In genomic region chr9:98280162-98280561, GRCm38 (mm10) we compare ENCODE assay signal across 24 mouse cellular contexts. TPM values are rescaled to one million over a fixed set of nuclear protein-coding genes. Genes with fewer than 3 reads are reported as not detected.
DNase-seq lines count a peak whose midpoint lies in the region; ATAC-seq and TF ChIP-seq lines count a peak whose summit lies in the region.
"Had no signal": no experiment of that assay in that cellular context is flagged by ENCODE, and none has a peak within 500 bp of the region (broad histone marks: within the 10 kb centered on the region; RNA-seq: fewer than 3 reads in every experiment).

No protein-coding gene starts in this region.

- no peak for DNase-seq in midbrain, embryonic 10.5 days (ENCODE audit: low spot score)
- peak; percentile 95 for DNase-seq in liver, adult 2 months (ENCODE audit: extremely low read depth, low read depth, low spot score)
- DNase-seq in liver, embryonic 14.5 days (ENCODE audit: low read depth in 3 of 3, low spot score in 3 of 3), result peak in 1 of 3 experiments; percentile 7
- DNase-seq in retina, postnatal 1 day, result no peak
- no peak for DNase-seq in forebrain, embryonic 10.5 days (ENCODE audit: extremely low spot score, low spot score)
- no peak for DNase-seq in cerebellum, adult 9-11 months
- DNase-seq: adrenal gland, postnatal 14 days; cerebellum, adult 11-12 months; cerebellum, adult 9-10 months; cerebellum, postnatal 36 days; forebrain, postnatal 0 days; gastrocnemius, adult 2 months; gastrocnemius, postnatal 25 days; heart, postnatal 4 days had no signal

- no peaks in the 10 kb centered on the region for H3K36me3 ChIP-seq in midbrain, embryonic 10.5 days
- H3K36me3 ChIP-seq in midbrain, embryonic 16.5 days (ENCODE audit: control insufficient read depth, insufficient read depth, low read length), result no peaks in the 10 kb centered on the region
- H3K36me3 ChIP-seq in intestine, embryonic 16.5 days (ENCODE audit: control insufficient read depth, insufficient read depth, low read length), result no peaks in the 10 kb centered on the region
- H3K36me3 ChIP-seq in liver, adult 2 months (ENCODE audit: control insufficient read depth, insufficient read depth, low read length), result no peaks in the 10 kb centered on the region
- H3K36me3 ChIP-seq in liver, embryonic 14.5 days (replicated peaks; ENCODE audit: control insufficient read depth, insufficient read depth, low read depth), result no peaks in the 10 kb centered on the region
- no peaks in the 10 kb centered on the region for H3K36me3 ChIP-seq in forebrain, embryonic 10.5 days (replicated peaks)
- H3K36me3 ChIP-seq: embryonic facial prominence, embryonic 12.5 days; heart, embryonic 12.5 days; hindbrain, embryonic 12.5 days had no signal

- no peak for ATAC-seq in midbrain, embryonic 16.5 days
- peak; percentile 62 for ATAC-seq in intestine, embryonic 16.5 days
- ATAC-seq in liver, embryonic 14.5 days (ENCODE audit: insufficient read depth), result peak; percentile 61
- ATAC-seq: activated CD4-positive, CD25-positive, alpha-beta regulatory T cell, adult 4 months; forebrain, embryonic 13.5 days; forebrain, postnatal 0 days; hindbrain, embryonic 16.5 days; Patski had no signal

- H3K9me3 ChIP-seq in midbrain, embryonic 10.5 days (replicated peaks), result no peaks in the 10 kb centered on the region
- H3K9me3 ChIP-seq in midbrain, embryonic 16.5 days (replicated peaks; ENCODE audit: control insufficient read depth, low read length, poor library complexity, severe bottlenecking), result no peaks in the 10 kb centered on the region
- no peaks in the 10 kb centered on the region for H3K9me3 ChIP-seq in intestine, embryonic 16.5 days (ENCODE audit: control insufficient read depth, low read length)
- no peaks in the 10 kb centered on the region for H3K9me3 ChIP-seq in liver, embryonic 14.5 days (ENCODE audit: control insufficient read depth, low read length)
- H3K9me3 ChIP-seq in forebrain, embryonic 10.5 days, result no peaks in the 10 kb centered on the region
- H3K9me3 ChIP-seq: embryonic facial prominence, embryonic 12.5 days; forebrain, embryonic 13.5 days; heart, embryonic 12.5 days; hindbrain, embryonic 12.5 days had no signal

- no peak overlapping the region for H3K4me2 ChIP-seq in midbrain, embryonic 16.5 days (ENCODE audit: low read length)
- H3K4me2 ChIP-seq in intestine, embryonic 16.5 days (ENCODE audit: low read depth, low read length), result no peak overlapping the region
- H3K4me2 ChIP-seq in liver, embryonic 14.5 days (ENCODE audit: low read depth), result no peak overlapping the region
- H3K4me2 ChIP-seq: embryonic facial prominence, embryonic 12.5 days; forebrain, embryonic 13.5 days; heart, embryonic 12.5 days; hindbrain, embryonic 12.5 days had no signal

- no peak for TF ChIP-seq EP300 in liver, embryonic 14.5 days (IDR thresholded peaks at IDR 0.05; ENCODE audit: low read depth)

- 0 out of 2 replicates have a peak overlapping the region, but pooled peaks have one; percentile 4 for H3K27ac ChIP-seq in midbrain, embryonic 10.5 days (replicated peaks)
- H3K27ac ChIP-seq in midbrain, embryonic 16.5 days (ENCODE audit: low read length), result no peak overlapping the region
- no peak overlapping the region for H3K27ac ChIP-seq in intestine, embryonic 16.5 days (ENCODE audit: low read length)
- peak overlapping the region; percentile 26 for H3K27ac ChIP-seq in liver, adult 2 months (replicated peaks; ENCODE audit: insufficient read depth, low read depth, low read length)
- H3K27ac ChIP-seq in liver, embryonic 14.5 days, result no peak overlapping the region
- H3K27ac ChIP-seq in forebrain, embryonic 10.5 days, result no peak overlapping the region
- H3K27ac ChIP-seq: embryonic facial prominence, embryonic 12.5 days; forebrain, embryonic 13.5 days; gastrocnemius, adult 2 months; hindbrain, embryonic 12.5 days had no signal

- no peak overlapping the region for H3K9ac ChIP-seq in midbrain, embryonic 16.5 days (ENCODE audit: low read depth, low read length)
- H3K9ac ChIP-seq in intestine, embryonic 16.5 days (ENCODE audit: low read depth, low read length), result no peak overlapping the region
- H3K9ac ChIP-seq in liver, adult 2 months (ENCODE audit: low read depth, low read length), result no peak overlapping the region
- no peak overlapping the region for H3K9ac ChIP-seq in liver, embryonic 14.5 days (replicated peaks)
- H3K9ac ChIP-seq: embryonic facial prominence, embryonic 12.5 days; forebrain, embryonic 13.5 days; forebrain, postnatal 0 days; heart, embryonic 12.5 days; hindbrain, embryonic 12.5 days had no signal

- peaks cover 20% of the 10 kb centered on the region for H3K4me1 ChIP-seq in midbrain, embryonic 10.5 days
- no peaks in the 10 kb centered on the region for H3K4me1 ChIP-seq in midbrain, embryonic 16.5 days (ENCODE audit: control insufficient read depth, insufficient read depth, low read length)
- no peaks in the 10 kb centered on the region for H3K4me1 ChIP-seq in intestine, embryonic 16.5 days (ENCODE audit: control insufficient read depth, insufficient read depth, low read length)
- H3K4me1 ChIP-seq in liver, adult 2 months (ENCODE audit: control insufficient read depth, insufficient read depth, low read length), result peaks cover 7% of the 10 kb centered on the region
- no peaks in the 10 kb centered on the region for H3K4me1 ChIP-seq in liver, embryonic 14.5 days (replicated peaks; ENCODE audit: control insufficient read depth in 2 of 2, insufficient read depth in 2 of 2, low read length in 1 of 2)
- H3K4me1 ChIP-seq in forebrain, embryonic 10.5 days, result peaks cover 9% of the 10 kb centered on the region
- H3K4me1 ChIP-seq: embryonic facial prominence, embryonic 12.5 days; forebrain, embryonic 13.5 days; heart, embryonic 12.5 days had no signal

- H3K4me3 ChIP-seq in midbrain, embryonic 10.5 days, result no peak overlapping the region
- no peak overlapping the region for H3K4me3 ChIP-seq in midbrain, embryonic 16.5 days (ENCODE audit: low read depth, low read length)
- H3K4me3 ChIP-seq in intestine, embryonic 16.5 days (ENCODE audit: low read length), result no peak overlapping the region
- H3K4me3 ChIP-seq in liver, adult 2 months (ENCODE audit: insufficient read depth, low read depth, low read length), result no peak overlapping the region
- no peak overlapping the region for H3K4me3 ChIP-seq in liver, embryonic 14.5 days (ENCODE audit: insufficient read depth in 1 of 2, low read depth in 2 of 2, low read length in 2 of 2)
- H3K4me3 ChIP-seq in forebrain, embryonic 10.5 days, result no peak overlapping the region
- H3K4me3 ChIP-seq: embryonic facial prominence, embryonic 12.5 days; forebrain, embryonic 13.5 days; gastrocnemius, adult 2 months; heart, embryonic 12.5 days; hindbrain, embryonic 12.5 days had no signal

- TF ChIP-seq POLR2A in liver, adult 2 months (IDR thresholded peaks at IDR 0.05; ENCODE audit: extremely low read depth, insufficient read depth, low read length), result no peak

- 65% methylated on average over 5 of the region's 5 CpGs for WGBS in midbrain, embryonic 10.5 days
- WGBS in midbrain, embryonic 16.5 days, result 64% methylated on average over 5 of the region's 5 CpGs
- 40% methylated on average over 5 of the region's 5 CpGs for WGBS in intestine, embryonic 16.5 days
- 18% methylated on average over 5 of the region's 5 CpGs for WGBS in liver, adult 2 months
- WGBS in liver, embryonic 14.5 days (ENCODE audit: insufficient replicate concordance), result 51% methylated on average over 5 of the region's 5 CpGs
- WGBS in forebrain, embryonic 10.5 days, result 82% methylated on average over 5 of the region's 5 CpGs

- H3K27me3 ChIP-seq in midbrain, embryonic 10.5 days (ENCODE audit: low read depth, poor library complexity, severe bottlenecking), result peaks cover 11% of the 10 kb centered on the region; the same call in 1 of the 2 replicates
- peaks cover 7% of the 10 kb centered on the region for H3K27me3 ChIP-seq in midbrain, embryonic 16.5 days (ENCODE audit: control insufficient read depth, insufficient read depth, low read depth, low read length)
- H3K27me3 ChIP-seq in intestine, embryonic 16.5 days (replicated peaks; ENCODE audit: control insufficient read depth, insufficient read depth, low read length), result no peaks in the 10 kb centered on the region
- no peaks in the 10 kb centered on the region for H3K27me3 ChIP-seq in liver, adult 2 months (ENCODE audit: control insufficient read depth, insufficient read depth, low read length)
- no peaks in the 10 kb centered on the region for H3K27me3 ChIP-seq in liver, embryonic 14.5 days (ENCODE audit: control insufficient read depth, insufficient read depth, low read length)
- no peaks in the 10 kb centered on the region for H3K27me3 ChIP-seq in forebrain, embryonic 10.5 days (ENCODE audit: poor library complexity, severe bottlenecking)
- H3K27me3 ChIP-seq: CH12.LX; embryonic facial prominence, embryonic 12.5 days; forebrain, embryonic 13.5 days; Patski had no signal

- no peaks in the 10 kb centered on the region for H3K79me2 ChIP-seq in liver, adult 2 months (ENCODE audit: control insufficient read depth, insufficient read depth, low read length)

- no peak for TF ChIP-seq CTCF in liver, adult 2 months (IDR thresholded peaks at IDR 0.05; ENCODE audit: low read depth, low read length)
- TF ChIP-seq CTCF in liver, embryonic 14.5 days (IDR thresholded peaks at IDR 0.05; ENCODE audit: low read depth), result no peak

RNA-seq across cellular contexts. Expression of gene Nmnat3, which starts 7.1 kb away (rescaled TPM):
- polyA plus RNA-seq in midbrain, embryonic 10.5 days (2016; fragmentation: Nextera tagmentation; extraction: Ambion mirVana), result 2.6 and 3.4 TPM in 2 replicates
- polyA plus RNA-seq in midbrain, embryonic 16.5 days (2015; fragmentation: Nextera tagmentation; extraction: Ambion mirVana), result 0.98 and 1.1 TPM in 2 replicates
- 20.1 and 21.9 TPM in 2 replicates for polyA plus RNA-seq in intestine, embryonic 16.5 days (2015; fragmentation: Nextera tagmentation; extraction: Ambion mirVana)
- 8.5 and 9.2 TPM in 2 replicates for total RNA-seq in liver, adult 2 months (2014; rRNA removed)
- 10.7 and 11.1 TPM in 2 replicates for polyA plus RNA-seq in liver, adult 2 months (2012; rRNA removed)
- polyA plus RNA-seq in liver, embryonic 14.5 days (2012; rRNA removed), result 16.7 and 19.1 TPM in 2 replicates
- 26.8 and 28.2 TPM in 2 replicates for polyA plus RNA-seq in liver, embryonic 14.5 days (2014; fragmentation: Nextera tagmentation; extraction: Ambion mirVana)
- 3.4 and 4.7 TPM in 2 replicates for polyA plus RNA-seq in forebrain, embryonic 10.5 days (2016; fragmentation: Nextera tagmentation; extraction: Ambion mirVana)

Comparison
In these comparisons a context has a peak if more than half of its experiments do, and no peak if none do; other contexts are left out.
1. H3K27ac ChIP-seq: peak in midbrain, embryonic 10.5 days (single experiment) and liver, adult 2 months (single experiment); none in midbrain, embryonic 16.5 days (single experiment), intestine, embryonic 16.5 days (single experiment), liver, embryonic 14.5 days (single experiment) and forebrain, embryonic 10.5 days (single experiment).